Mouse (Mus musculus) hindbrain, embryonic 11.5 days (tissue): Measurements from ENCODE around the gene Bri3bp. TPM values are rescaled to one million over a fixed set of nuclear protein-coding genes. Genes with fewer than 3 reads are reported as not detected.

ENCODE experiments used
- ATAC-seq: fragments of 200-750 bp; cut with Nextera tagmentation; 2 replicates; pipeline ENCODE4 v1.8.0; 2017; ENCODE audit warnings: mild to moderate bottlenecking, moderate TSS enrichment, moderate library complexity; ENCODE audit not compliant: low FRiP score
- DNase-seq: peaks from one replicate; pipeline ENCODE4 v3.0.0-alpha.2; 2015; ENCODE audit warnings: low spot score
- H3K27ac ChIP-seq: fragments of 300-500 bp; sonication (generic); 2 replicates; pipeline ENCODE4 v1.5.1; 2014; ENCODE audit warnings: mild to moderate bottlenecking, low read depth, low read length
- H3K27me3 ChIP-seq: fragments of 300-500 bp; sonication (generic); 2 replicates; pipeline ENCODE4 v1.6.1; 2014; ENCODE audit warnings: mild to moderate bottlenecking, low read length, moderate library complexity, mixed read lengths; ENCODE audit not compliant: control insufficient read depth, insufficient read depth
- H3K36me3 ChIP-seq: fragments of 300-500 bp; sonication (generic); 2 replicates; pipeline ENCODE4 v1.6.1; 2014; ENCODE audit warnings: mild to moderate bottlenecking, low read length, moderate library complexity, mixed read lengths; ENCODE audit not compliant: control insufficient read depth, insufficient read depth
- H3K4me1 ChIP-seq: fragments of 300-500 bp; sonication (generic); replicated peaks from 2 replicates; pipeline ENCODE4 v1.6.1; 2014; ENCODE audit warnings: low read length, mixed read lengths; ENCODE audit not compliant: control insufficient read depth, insufficient read depth
- H3K4me2 ChIP-seq: fragments of 300-500 bp; sonication (generic); replicated peaks from 2 replicates; pipeline ENCODE4 v1.6.1; 2014; ENCODE audit warnings: mild to moderate bottlenecking, low read depth, low read length
- H3K4me3 ChIP-seq: fragments of 300-500 bp; sonication (generic); 2 replicates; pipeline ENCODE4 v1.5.1; 2014; ENCODE audit warnings: low read depth, low read length
- H3K9ac ChIP-seq: fragments of 300-500 bp; sonication (generic); 2 replicates; pipeline ENCODE4 v1.6.1; 2014; ENCODE audit warnings: low read depth, low read length
- H3K9me3 ChIP-seq: fragments of 300-500 bp; sonication (generic); 2 replicates; pipeline ENCODE4 v1.6.1; 2016; ENCODE audit warnings: low read length; ENCODE audit not compliant: control insufficient read depth
- WGBS: fragments of 180-500 bp; shearing (Covaris S2); extraction: QIAGEN DNeasy Blood & Tissue Kit; methylation state at CpG from one replicate; pipeline ENCODE4 v1.1.7; 2014; 5-methylcytosine and 5-hydroxymethylcytosine counted together
- polyA plus RNA-seq: library from polyadenylated mRNA; unstranded; fragments of >200 nt; fragmentation: Nextera tagmentation; extraction: Ambion mirVana; gene quantifications from 2 replicates; pipeline ENCODE4 v1.2.1, GENCODE M21; 2014

Gene Bri3bp
- polyA plus RNA-seq, 1 experiment from 2014 or later: 30.8 TPM

- H3K4me1 ChIP-seq: no peaks in the 10 kb centered on the region
- ATAC-seq: no peak
- H3K27me3 ChIP-seq: no peaks in the 10 kb centered on the region
- H3K4me2 ChIP-seq: no peak overlapping the region
- H3K9me3 ChIP-seq: no peaks in the 10 kb centered on the region
- no peak overlapping the region for H3K27ac ChIP-seq
- no peak overlapping the region for H3K9ac ChIP-seq
- H3K4me3 ChIP-seq: no peak overlapping the region
- DNase-seq: no peak
- 92% methylated on average over 6 of the region's 6 CpGs for WGBS
- H3K36me3 ChIP-seq: peaks cover 2% of the 10 kb centered on the region; the same call in 1 of the 2 replicates
These were observed 62.3 kb downstream of the Bri3bp start for GRCm38 (mm10) chr5:125503628-125504027.

DNA sequence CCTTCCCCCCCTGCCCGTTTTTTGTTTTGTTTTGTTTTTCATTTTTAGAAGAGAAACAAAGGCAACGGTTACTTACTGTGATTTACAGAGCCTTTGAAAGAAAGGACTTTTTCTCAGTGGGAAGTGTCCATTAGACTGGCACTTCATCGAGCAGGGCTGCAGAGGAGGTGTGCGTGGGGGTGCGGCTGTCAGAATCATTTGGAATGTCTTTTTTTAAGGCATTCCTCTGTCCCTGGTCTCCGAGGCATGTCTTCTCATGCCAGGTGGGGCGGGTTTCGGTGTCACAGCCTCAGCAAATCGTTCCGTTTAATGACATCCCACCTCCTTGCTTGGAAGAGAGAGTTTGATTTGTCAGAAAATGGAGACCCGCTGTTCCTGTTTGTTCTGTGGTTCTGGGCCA is 63.3 kb downstream of the Bri3bp start:
- Histone ChIP-seq H3K4me3 (no peak overlapping the region), H3K27me3 (no peaks in the 10 kb centered on the region), H3K9me3 (no peaks in the 10 kb centered on the region), H3K36me3 (peaks cover 2% of the 10 kb centered on the region; the same call in 1 of the 2 replicates), H3K27ac (no peak overlapping the region), H3K4me2 (no peak overlapping the region), H3K9ac (no peak overlapping the region), H3K4me1 (no peaks in the 10 kb centered on the region)
- no peak for ATAC-seq
- 69% methylated on average over 11 of the region's 11 CpGs for WGBS
- no peak for DNase-seq

GRCm38 (mm10) chr5:125505968-125506367 is 64.6 kb downstream of the Bri3bp start:
- WGBS: 75% methylated on average over 15 of the region's 15 CpGs
- no peak overlapping the region for H3K9ac ChIP-seq
- no peak overlapping the region for H3K27ac ChIP-seq
- H3K36me3 ChIP-seq: peaks cover 2% of the 10 kb centered on the region; the same call in 1 of the 2 replicates
- ATAC-seq (no peak), DNase-seq (no peak)
- H3K4me2 ChIP-seq: no peak overlapping the region
- H3K4me3 ChIP-seq: no peak overlapping the region
- H3K9me3 ChIP-seq: no peaks in the 10 kb centered on the region
- H3K4me1 ChIP-seq: no peaks in the 10 kb centered on the region
- no peaks in the 10 kb centered on the region for H3K27me3 ChIP-seq

GRCm38 (mm10) chr5:125507582-125507981 is 66.2 kb downstream of the Bri3bp start:
- 92% methylated on average over 9 of the region's 9 CpGs for WGBS
- H3K4me1 ChIP-seq: no peaks in the 10 kb centered on the region
- H3K9ac ChIP-seq: no peak overlapping the region
- no peaks in the 10 kb centered on the region for H3K9me3 ChIP-seq
- no peak overlapping the region for H3K4me3 ChIP-seq
- ATAC-seq (no peak), DNase-seq (no peak)
- no peak overlapping the region for H3K27ac ChIP-seq
- peaks cover 2% of the 10 kb centered on the region; the same call in 1 of the 2 replicates for H3K36me3 ChIP-seq
- no peak overlapping the region for H3K4me2 ChIP-seq
- no peaks in the 10 kb centered on the region for H3K27me3 ChIP-seq

- no peak overlapping the region for H3K27ac ChIP-seq
- 92% methylated on average over 10 of the region's 10 CpGs for WGBS
- no peak overlapping the region for H3K4me3 ChIP-seq
- H3K27me3 ChIP-seq: no peaks in the 10 kb centered on the region
- H3K4me1 ChIP-seq: no peaks in the 10 kb centered on the region
- no peak for ATAC-seq
- no peak overlapping the region for H3K4me2 ChIP-seq
- H3K36me3 ChIP-seq: peaks cover 4% of the 10 kb centered on the region; the same call in 1 of the 2 replicates
- no peak overlapping the region for H3K9ac ChIP-seq
- H3K9me3 ChIP-seq: no peaks in the 10 kb centered on the region
- DNase-seq: no peak
These were observed 66.6 kb downstream of the Bri3bp start for GRCm38 (mm10) chr5:125508006-125508405.

DNA sequence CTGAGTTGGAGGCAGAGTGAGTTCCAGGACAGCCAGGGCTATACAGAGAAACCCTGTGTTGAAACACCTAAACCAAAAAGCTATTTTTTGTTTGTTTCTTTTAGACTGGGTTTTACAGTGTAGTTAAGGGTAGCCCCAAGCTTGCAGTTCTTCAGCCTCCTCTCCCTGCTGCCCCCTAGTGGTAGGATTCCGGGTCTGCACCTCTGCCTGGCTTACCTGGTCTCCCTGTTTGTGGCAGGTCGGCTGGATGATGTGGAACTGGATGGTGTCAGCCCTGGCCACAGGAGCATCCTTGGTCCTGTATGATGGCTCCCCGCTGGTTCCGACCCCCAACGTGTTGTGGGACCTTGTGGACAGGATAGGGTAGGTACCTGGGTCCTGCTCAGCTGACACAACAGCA is 68.2 kb downstream of the Bri3bp start:
- H3K4me3 ChIP-seq: no peak overlapping the region
- DNase-seq: peak; percentile 67
- peaks cover 5% of the 10 kb centered on the region; the same call in 1 of the 2 replicates for H3K36me3 ChIP-seq
- 53% methylated on average over 5 of the region's 5 CpGs for WGBS
- no peak overlapping the region for H3K9ac ChIP-seq
- no peaks in the 10 kb centered on the region for H3K4me1 ChIP-seq
- no peak overlapping the region for H3K4me2 ChIP-seq
- ATAC-seq: no peak
- no peaks in the 10 kb centered on the region for H3K9me3 ChIP-seq
- no peak overlapping the region for H3K27ac ChIP-seq
- H3K27me3 ChIP-seq: no peaks in the 10 kb centered on the region

Other genes starting within 250 kb of the Bri3bp start
- 20.4 and 22.6 TPM in 2 replicates for gene Scarb1, start 100.5 kb upstream of the Bri3bp start, polyA plus RNA-seq
- gene Gm10382, start 52.2 kb upstream of the Bri3bp start, polyA plus RNA-seq: 0.59 TPM in 1 of 2 replicates, not detected in the other
- gene Ubc, start 51.4 kb upstream of the Bri3bp start, polyA plus RNA-seq: 1,074 and 1,099 TPM in 2 replicates
- gene Dhx37, start 7.4 kb upstream of the Bri3bp start, polyA plus RNA-seq: 10.4 and 12.5 TPM in 2 replicates
- 48.6 and 50.1 TPM in 2 replicates for gene Aacs, start 34.2 kb downstream of the Bri3bp start, polyA plus RNA-seq
- gene Tmem132b, start 90.2 kb downstream of the Bri3bp start, polyA plus RNA-seq: 0.70 and 0.74 TPM in 2 replicates